Mouse (Mus musculus): Measurements from ENCODE around the gene Gm3739.
"Not testable (repeated sequence)": the region's sequence is repeated elsewhere in the genome, so short reads cannot be mapped to it uniquely, and the experiment has no call there.

The Gm3739 gene

GRCm38 (mm10) chr14:7314661-7315060, at the start of gene Gm3739:
Gene Gm3739, minus strand, starts transcription at chr14:7315049.
- not testable (repeated sequence) for DNase-seq (ENCODE audit: extremely low read depth, low read depth, low spot score)

GRCm38 (mm10) chr14:7332295-7332694, 17.4 kb upstream of the Gm3739 start, which contains the start of gene Gm5797:
Gene Gm5797, minus strand, starts transcription at chr14:7332395.
- DNase-seq (ENCODE audit: extremely low read depth, low read depth, low spot score), result not testable (repeated sequence)

DNA sequence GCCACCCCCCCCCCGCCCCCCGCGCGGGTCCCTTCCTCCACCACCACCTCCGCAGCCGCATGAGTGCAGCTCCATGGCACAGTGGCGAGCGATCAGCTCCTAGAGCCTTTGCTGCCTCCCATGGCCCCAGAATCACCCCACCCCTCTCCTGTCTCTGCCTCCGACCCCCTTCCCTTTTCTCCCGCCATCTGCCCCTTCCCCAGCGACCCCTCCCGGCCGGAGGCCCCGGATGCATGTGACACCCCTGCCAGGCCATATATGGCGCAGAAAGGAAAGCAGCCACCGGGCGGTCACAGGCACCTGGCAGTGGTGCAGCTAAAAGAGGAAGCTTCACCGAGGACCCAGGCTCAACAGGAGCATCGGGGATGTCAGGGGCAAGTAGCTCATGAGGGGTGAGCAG, 244 bp upstream of the Gm3739 start:
- DNase-seq (ENCODE audit: extremely low read depth, low read depth, low spot score), result not testable (repeated sequence)

DNA sequence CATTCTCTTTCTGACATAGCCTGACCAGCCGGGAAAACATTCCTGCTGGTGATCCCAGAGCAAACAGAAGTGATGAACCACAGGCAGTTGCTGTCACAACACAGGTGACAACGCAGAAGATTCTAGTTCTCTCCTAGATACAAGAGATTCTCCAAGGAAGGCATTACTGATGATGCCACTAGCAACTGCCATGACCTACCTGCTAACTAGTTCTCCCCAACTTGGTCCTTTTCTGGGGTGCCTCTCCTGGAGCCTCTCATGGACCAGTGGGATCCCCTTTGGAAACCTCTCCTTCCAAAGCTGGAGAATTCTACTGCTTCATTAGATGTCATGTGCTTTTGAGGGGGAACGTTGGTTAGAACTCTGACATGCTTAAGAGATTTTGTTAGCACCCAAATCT, 50.2 kb downstream of the Gm3739 start, which contains the start of gene Gm3727:
Gm3727 (minus strand) TSS at position 101 of the 400 bp plus-strand sequence.
- DNase-seq (ENCODE audit: extremely low read depth, low read depth, low spot score), result not testable (repeated sequence)

Measured in fat pad, adult 2 months (tissue).